Mouse (Mus musculus): ENCODE data around the gene Platr17. TPM values are rescaled to one million over a fixed set of nuclear protein-coding genes. Genes with fewer than 3 reads are reported as not detected.

Gene Platr17
- polyA plus RNA-seq (2017; shearing (Covaris generic)), result 1.1 TPM

GRCm38 (mm10) chr17:33904835-33905234 is at the start of gene Platr17:
Platr17 (plus strand) TSS chr17:33905135.

GRCm38 (mm10) chr17:33873537-33873936 is 31.4 kb upstream of the Platr17 start, which contains the start of gene Gm7029:
Gm7029 (plus strand) TSS chr17:33873837.

GRCm38 (mm10) chr17:33890533-33891059 is 14.3 kb upstream of the Platr17 start, which contains the start of gene Kifc1:
Kifc1 (minus strand) TSS chr17:33890661.

DNA sequence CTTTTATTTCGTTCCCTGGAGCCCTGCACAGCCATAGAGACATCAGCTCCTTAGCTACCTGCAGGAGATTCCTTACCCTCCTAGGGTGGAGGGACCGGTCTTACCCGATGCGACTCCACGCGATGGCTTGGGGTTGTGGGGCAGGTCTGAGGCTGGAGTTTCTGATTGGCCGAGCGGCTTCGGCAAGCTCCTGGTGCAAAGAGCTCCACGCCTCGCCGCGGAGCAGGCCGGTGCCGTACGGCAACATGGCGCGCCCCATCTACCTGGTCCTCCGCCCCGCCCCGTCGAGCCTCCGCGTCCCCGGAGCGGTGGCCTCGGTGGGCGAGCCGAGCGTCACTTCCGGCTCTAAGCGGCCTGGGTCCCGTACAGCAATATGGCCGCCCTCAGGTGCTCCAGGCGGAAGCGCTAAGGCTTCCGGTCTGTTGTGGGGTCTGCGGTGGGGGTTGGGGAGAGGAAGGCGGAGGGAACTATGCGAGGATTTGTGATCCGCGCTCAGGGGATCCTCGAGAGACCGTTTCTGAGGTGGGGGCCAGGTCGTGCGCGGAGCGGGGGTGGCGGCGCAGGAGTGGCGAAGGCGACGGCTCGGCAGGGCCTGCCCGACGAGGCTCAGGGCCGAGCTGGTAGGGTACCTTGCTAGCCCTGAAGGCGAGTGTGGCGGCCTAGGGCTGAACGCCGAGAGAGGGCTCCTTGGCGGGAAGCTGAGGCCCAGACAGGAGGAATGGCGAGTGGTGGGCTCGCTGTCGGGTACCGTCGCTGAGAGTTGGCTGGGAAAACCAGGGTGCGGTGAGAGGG is 4.3 kb downstream of the Platr17 start, which contains the start of gene Daxx:
Daxx (plus strand) TSS at position 338 of the 792 bp plus-strand sequence.

GRCm38 (mm10) chr17:33915671-33916250 is 10.8 kb downstream of the Platr17 start, which contains the start of the genes Tapbp and Zbtb22:
Tapbp (plus strand) TSS chr17:33915899.
Zbtb22 (plus strand) TSS chr17:33915904.

GRCm38 (mm10) chr17:33929371-33930279 is 24.7 kb downstream of the Platr17 start, which contains the start of gene Rgl2:
Rgl2 (plus strand) TSS chr17:33929543.

GRCm38 (mm10) chr17:33940206-33940805 is 35.4 kb downstream of the Platr17 start, which contains the start of the genes Pfdn6 and Wdr46:
Pfdn6 (minus strand) TSS chr17:33940343.
Wdr46 (plus strand) TSS chr17:33940660.

GRCm38 (mm10) chr17:33951021-33951946 is 46.3 kb downstream of the Platr17 start, which contains the start of gene B3galt4:
B3galt4 (minus strand) TSS chr17:33951488.

DNA sequence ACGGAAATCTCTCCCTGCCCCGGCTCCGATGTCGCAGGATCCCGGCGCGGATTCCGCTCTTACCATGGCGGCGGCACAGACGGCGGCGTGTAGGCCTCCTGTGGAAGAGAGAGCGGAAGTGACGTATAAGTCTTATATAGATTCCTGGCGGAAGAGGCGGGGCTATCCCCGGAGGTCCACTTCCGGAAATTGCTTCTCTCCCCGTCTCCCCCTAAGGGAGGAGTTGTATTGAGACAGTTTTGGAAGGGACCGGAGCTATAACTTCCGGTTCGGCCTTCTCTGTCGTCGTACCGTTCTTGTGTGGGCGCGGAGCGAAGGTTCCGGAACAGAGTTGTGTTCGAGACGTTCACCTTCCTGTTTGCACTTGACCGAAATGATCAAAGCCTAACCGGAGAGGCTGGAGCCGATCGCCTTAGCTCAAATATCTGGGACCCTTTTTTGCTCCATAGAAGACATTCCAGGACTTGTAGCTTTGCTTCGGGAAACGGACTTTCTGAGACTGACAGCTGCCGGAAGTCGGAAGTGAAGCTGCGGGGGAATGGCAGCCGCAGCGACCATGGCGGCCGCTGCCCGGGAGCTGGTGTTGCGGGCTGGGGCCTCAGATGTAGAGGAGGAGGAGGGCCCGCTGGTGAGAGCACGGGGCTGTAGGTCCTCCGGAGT is 50.8 kb downstream of the Platr17 start, which contains the start of the genes Vps52 and Rps18:
Vps52 (plus strand) TSS at position 258 of the 660 bp plus-strand sequence.
Rps18 (minus strand) TSS at position 447 of the 660 bp plus-strand sequence.

Other genes starting within 250 kb of the Platr17 start
- gene Hnrnpm, start 218.3 kb upstream of the Platr17 start, polyA plus RNA-seq (2017; shearing (Covaris generic)), result 324 TPM
- 96.9 TPM for gene March2, start 186.5 kb upstream of the Platr17 start, polyA plus RNA-seq (2017; shearing (Covaris generic))
- 316 TPM for gene Rab11b, start 144.6 kb upstream of the Platr17 start, polyA plus RNA-seq (2017; shearing (Covaris generic))
- 1.1 TPM for gene Angptl4, start 123.3 kb upstream of the Platr17 start, polyA plus RNA-seq (2017; shearing (Covaris generic))
- 4.4 TPM for gene Kank3, start 94.6 kb upstream of the Platr17 start, polyA plus RNA-seq (2017; shearing (Covaris generic))
- gene Rps28, start 80.6 kb upstream of the Platr17 start, polyA plus RNA-seq (2017; shearing (Covaris generic)), result 951 TPM
- gene Ndufa7, start 80.6 kb upstream of the Platr17 start, polyA plus RNA-seq (2017; shearing (Covaris generic)), result 204 TPM
- 15.4 TPM for gene Cd320, start 62.0 kb upstream of the Platr17 start, polyA plus RNA-seq (2017; shearing (Covaris generic))
- not detected for gene Gm7029, start 31.3 kb upstream of the Platr17 start, polyA plus RNA-seq (2017; shearing (Covaris generic))
- gene Kifc1, start 14.5 kb upstream of the Platr17 start, polyA plus RNA-seq (2017; shearing (Covaris generic)), result not detected
- gene Daxx, start 4.3 kb downstream of the Platr17 start, polyA plus RNA-seq (2017; shearing (Covaris generic)), result 50.2 TPM
- 361 TPM for gene Tapbp, start 10.8 kb downstream of the Platr17 start, polyA plus RNA-seq (2017; shearing (Covaris generic))
- 17.3 TPM for gene Zbtb22, start 10.8 kb downstream of the Platr17 start, polyA plus RNA-seq (2017; shearing (Covaris generic))
- gene Rgl2, start 24.4 kb downstream of the Platr17 start, polyA plus RNA-seq (2017; shearing (Covaris generic)), result 79.3 TPM
- gene Pfdn6, start 35.2 kb downstream of the Platr17 start, polyA plus RNA-seq (2017; shearing (Covaris generic)), result 83.9 TPM
- gene Wdr46, start 35.5 kb downstream of the Platr17 start, polyA plus RNA-seq (2017; shearing (Covaris generic)), result 39.0 TPM
- gene B3galt4, start 46.4 kb downstream of the Platr17 start, polyA plus RNA-seq (2017; shearing (Covaris generic)), result 8.6 TPM
- gene Vps52, start 50.7 kb downstream of the Platr17 start, polyA plus RNA-seq (2017; shearing (Covaris generic)), result 38.1 TPM
- gene Rps18, start 50.9 kb downstream of the Platr17 start, polyA plus RNA-seq (2017; shearing (Covaris generic)), result 2,394 TPM
- gene H2-K1, start 95.2 kb downstream of the Platr17 start, polyA plus RNA-seq (2017; shearing (Covaris generic)), result 13,530 TPM
- gene Ring1, start 119.5 kb downstream of the Platr17 start, polyA plus RNA-seq (2017; shearing (Covaris generic)), result 26.1 TPM
- gene H2-Ke6, start 122.9 kb downstream of the Platr17 start, polyA plus RNA-seq (2017; shearing (Covaris generic)), result 225 TPM
- 137 TPM for gene Slc39a7, start 126.5 kb downstream of the Platr17 start, polyA plus RNA-seq (2017; shearing (Covaris generic))
- gene Rxrb, start 126.7 kb downstream of the Platr17 start, polyA plus RNA-seq (2017; shearing (Covaris generic)), result 78.8 TPM
- 0.27 TPM for gene Col11a2, start 134.3 kb downstream of the Platr17 start, polyA plus RNA-seq (2017; shearing (Covaris generic))
- gene H2-Oa, start 187.2 kb downstream of the Platr17 start, polyA plus RNA-seq (2017; shearing (Covaris generic)), result 1.2 TPM
- 12.1 TPM for gene H2-DMa, start 214.4 kb downstream of the Platr17 start, polyA plus RNA-seq (2017; shearing (Covaris generic))
- gene Brd2, start 217.5 kb downstream of the Platr17 start, polyA plus RNA-seq (2017; shearing (Covaris generic)), result 260 TPM
- gene H2-DMb2, start 238.2 kb downstream of the Platr17 start, polyA plus RNA-seq (2017; shearing (Covaris generic)), result 0.28 TPM
- 1.0 TPM for gene H2-DMb1, start 247.9 kb downstream of the Platr17 start, polyA plus RNA-seq (2017; shearing (Covaris generic))